Mouse (Mus musculus) heart, embryonic 14.5 days (tissue): ENCODE results near the gene Gja10. TPM values are rescaled to one million over a fixed set of nuclear protein-coding genes. Genes with fewer than 3 reads are reported as not detected.

ENCODE experiments used
- ATAC-seq: fragments of 200-750 bp; cut with Nextera tagmentation; 2 replicates; pipeline ENCODE4 v1.8.0; 2017; ENCODE audit warnings: low read depth, moderate TSS enrichment; ENCODE audit not compliant: insufficient number of reproducible peaks, insufficient read depth, low FRiP score
- H3K27ac ChIP-seq, 2 experiments: fragments of 200-500 bp in 1 of 2; fragments of 300-500 bp in 1 of 2; sonication (generic) in 1 of 2; replicated peaks in 1 of 2; 2 replicates each; pipeline ENCODE4 v1.5.1; 2012 to 2014; ENCODE audit warnings: low read depth in 2 of 2, low read length in 2 of 2, control low read depth in 1 of 2, mild to moderate bottlenecking in 1 of 2, mixed read lengths in 1 of 2; ENCODE audit not compliant: control insufficient read depth in 1 of 2, insufficient read depth in 1 of 2
- H3K27me3 ChIP-seq: fragments of 300-500 bp; sonication (generic); 2 replicates; pipeline ENCODE4 v1.6.1; 2014; ENCODE audit warnings: mild to moderate bottlenecking, low read length, control low read depth; ENCODE audit not compliant: control insufficient read depth, insufficient read depth
- H3K36me3 ChIP-seq: fragments of 300-500 bp; sonication (generic); 2 replicates; pipeline ENCODE4 v1.6.1; 2014; ENCODE audit warnings: mild to moderate bottlenecking, control low read depth, low read length, mixed read lengths; ENCODE audit not compliant: control insufficient read depth, insufficient read depth
- H3K4me1 ChIP-seq, 2 experiments: fragments of 200-500 bp in 1 of 2; fragments of 300-500 bp in 1 of 2; sonication (generic) in 1 of 2; 2 replicates each; pipeline ENCODE4 v1.6.1; 2012 to 2014; ENCODE audit warnings: low read length in 2 of 2, control low read depth in 1 of 2, mixed read lengths in 1 of 2; ENCODE audit not compliant: control insufficient read depth in 2 of 2, insufficient read depth in 2 of 2
- H3K4me2 ChIP-seq: fragments of 300-500 bp; sonication (generic); 2 replicates; pipeline ENCODE4 v1.6.1; 2014; ENCODE audit warnings: mild to moderate bottlenecking, low read length
- H3K4me3 ChIP-seq, 2 experiments: fragments of 200-500 bp in 1 of 2; fragments of 300-500 bp in 1 of 2; sonication (generic) in 1 of 2; 2 replicates each; pipeline ENCODE4 v1.5.1; 2012 to 2014; ENCODE audit warnings: low read length in 2 of 2, mild to moderate bottlenecking in 2 of 2, control low read depth in 1 of 2, low read depth in 1 of 2, moderate library complexity in 1 of 2; ENCODE audit not compliant: control insufficient read depth in 1 of 2, insufficient read depth in 1 of 2
- H3K9ac ChIP-seq: fragments of 300-500 bp; sonication (generic); 2 replicates; pipeline ENCODE4 v1.6.1; 2014; ENCODE audit warnings: mild to moderate bottlenecking, low read length
- H3K9me3 ChIP-seq: fragments of 300-500 bp; sonication (generic); 2 replicates; pipeline ENCODE4 v1.6.1; 2016; ENCODE audit warnings: low read length, control low read depth; ENCODE audit not compliant: control insufficient read depth
- WGBS: fragments of 180-500 bp; shearing (Covaris S2); extraction: QIAGEN DNeasy Blood & Tissue Kit; methylation state at CpG from one replicate; pipeline ENCODE4 v1.1.7; 2014; 5-methylcytosine and 5-hydroxymethylcytosine counted together
- polyA plus RNA-seq: library from polyadenylated mRNA; unstranded; fragments of >200 nt; fragmentation: Nextera tagmentation; extraction: Ambion mirVana; gene quantifications from 2 replicates; pipeline ENCODE4 v1.2.1, GENCODE M21; 2014

The Gja10 gene
- polyA plus RNA-seq, 1 experiment from 2014 or later: not detected

DNA sequence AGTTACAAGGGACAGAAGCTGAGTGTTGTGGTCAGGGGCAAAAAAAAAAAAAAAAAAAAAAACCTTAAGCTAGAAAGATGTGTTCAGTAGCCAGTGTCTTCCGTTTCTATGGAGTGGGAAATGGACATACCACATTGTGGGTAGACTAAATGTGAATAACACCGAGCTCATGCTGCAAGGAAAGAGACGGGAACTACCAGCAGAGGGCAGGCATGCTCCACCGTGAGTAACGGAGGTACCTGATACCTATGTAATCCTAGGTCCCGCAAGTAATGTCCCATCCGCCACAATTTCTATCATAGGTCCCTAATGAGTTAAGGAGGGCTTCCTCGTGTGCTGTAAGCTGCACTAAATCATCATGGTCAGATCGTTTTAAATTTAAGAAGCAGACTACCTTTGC, 16.0 kb downstream of the Gja10 start:
- no peak overlapping the region for H3K4me3 ChIP-seq
- H3K9me3 ChIP-seq: no peaks in the 10 kb centered on the region
- H3K9ac ChIP-seq: no peak overlapping the region
- H3K4me1 ChIP-seq: peaks cover 0 to 3% of the 10 kb centered on the region in 2 experiments; a peak in 2 of 4 replicates
- no peaks in the 10 kb centered on the region for H3K27me3 ChIP-seq
- 13% methylated on average over 9 of the region's 9 CpGs for WGBS
- ATAC-seq: no peak
- no peak overlapping the region for H3K27ac ChIP-seq
- H3K4me2 ChIP-seq: no peak overlapping the region
- H3K36me3 ChIP-seq: no peaks in the 10 kb centered on the region

DNA sequence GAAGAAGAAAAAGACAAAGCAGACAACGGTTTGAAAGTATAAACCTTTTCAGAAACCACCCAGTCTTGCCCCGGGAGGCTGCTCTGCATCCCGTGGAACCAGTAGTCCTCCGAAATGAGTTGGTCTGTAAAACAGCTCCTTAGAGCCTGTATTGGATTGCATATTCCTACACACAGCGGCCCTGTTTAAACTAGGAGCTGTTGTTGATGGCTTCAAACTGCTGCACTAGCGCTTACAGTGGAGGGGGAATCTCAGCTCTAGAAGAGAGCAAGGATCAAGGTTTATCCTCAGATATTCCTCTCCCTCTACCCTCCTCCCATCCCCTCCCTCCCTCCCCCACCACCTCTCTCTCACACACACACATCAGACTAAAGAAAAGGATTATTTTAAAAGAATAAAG, 18.4 kb downstream of the Gja10 start:
- 78% methylated on average over 6 of the region's 6 CpGs for WGBS
- H3K4me3 ChIP-seq: no peak overlapping the region
- no peaks in the 10 kb centered on the region for H3K9me3 ChIP-seq
- no peak overlapping the region for H3K27ac ChIP-seq
- ATAC-seq: no peak
- H3K4me2 ChIP-seq: no peak overlapping the region
- no peaks in the 10 kb centered on the region for H3K27me3 ChIP-seq
- peaks cover 2 to 8% of the 10 kb centered on the region in 2 experiments; a peak in 2 of 4 replicates for H3K4me1 ChIP-seq
- peaks cover 8% of the 10 kb centered on the region for H3K36me3 ChIP-seq
- H3K9ac ChIP-seq: no peak overlapping the region

DNA sequence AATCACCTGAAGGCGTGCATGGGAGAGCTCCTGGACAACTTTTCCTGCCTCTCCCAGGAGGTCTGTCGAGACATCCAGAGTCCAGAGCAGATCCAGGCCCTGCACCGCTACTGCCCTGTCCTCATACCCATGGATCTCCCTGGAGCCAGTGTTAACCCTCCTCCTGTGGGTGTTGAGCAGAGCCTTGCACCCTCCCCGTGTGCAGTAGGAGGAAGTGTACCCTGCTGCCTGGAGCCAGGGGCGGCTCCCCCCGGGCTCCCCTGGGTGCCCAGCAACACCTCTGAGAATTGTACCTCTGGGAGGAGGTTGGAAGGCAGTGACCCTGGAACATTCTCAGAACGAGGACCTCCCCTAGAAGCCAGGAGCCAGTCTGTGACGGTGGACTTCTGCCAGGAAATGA, 22.7 kb downstream of the Gja10 start:
- H3K27me3 ChIP-seq: no peaks in the 10 kb centered on the region
- H3K4me2 ChIP-seq: no peak overlapping the region
- ATAC-seq: no peak
- 69% methylated on average over 8 of the region's 8 CpGs for WGBS
- no peak overlapping the region for H3K27ac ChIP-seq
- H3K9me3 ChIP-seq: no peaks in the 10 kb centered on the region
- H3K9ac ChIP-seq: no peak overlapping the region
- peaks cover 2 to 8% of the 10 kb centered on the region in 2 experiments; a peak in 2 of 4 replicates for H3K4me1 ChIP-seq
- peaks cover 22% of the 10 kb centered on the region for H3K36me3 ChIP-seq
- no peak overlapping the region for H3K4me3 ChIP-seq

DNA sequence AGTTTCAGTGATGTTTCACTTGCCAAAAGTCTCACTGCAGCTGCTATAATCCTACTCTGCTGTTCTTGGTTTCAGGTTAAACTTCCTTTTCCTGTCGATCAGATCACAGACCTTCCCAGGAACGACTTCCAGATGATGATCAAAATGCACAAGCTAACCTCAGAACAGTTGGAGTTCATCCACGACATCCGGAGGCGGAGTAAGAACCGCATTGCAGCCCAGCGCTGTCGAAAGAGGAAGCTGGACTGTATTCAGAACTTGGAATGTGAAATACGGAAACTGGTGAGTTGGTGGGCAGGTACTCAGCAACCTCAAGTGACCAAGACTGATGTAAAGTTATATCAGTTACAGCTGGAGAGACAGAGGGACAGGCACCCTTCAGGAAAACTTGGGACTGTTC, 27.4 kb downstream of the Gja10 start:
- 71% methylated on average over 9 of the region's 9 CpGs for WGBS
- Histone ChIP-seq H3K4me3 (no peak overlapping the region), H3K27me3 (no peaks in the 10 kb centered on the region), H3K36me3 (peaks cover 19% of the 10 kb centered on the region), H3K4me1 (no peaks in the 10 kb centered on the region; a peak in 1 of 4 replicates), H3K9ac (no peak overlapping the region), H3K4me2 (no peak overlapping the region), H3K27ac (no peak overlapping the region), H3K9me3 (no peaks in the 10 kb centered on the region)
- ATAC-seq: no peak

DNA sequence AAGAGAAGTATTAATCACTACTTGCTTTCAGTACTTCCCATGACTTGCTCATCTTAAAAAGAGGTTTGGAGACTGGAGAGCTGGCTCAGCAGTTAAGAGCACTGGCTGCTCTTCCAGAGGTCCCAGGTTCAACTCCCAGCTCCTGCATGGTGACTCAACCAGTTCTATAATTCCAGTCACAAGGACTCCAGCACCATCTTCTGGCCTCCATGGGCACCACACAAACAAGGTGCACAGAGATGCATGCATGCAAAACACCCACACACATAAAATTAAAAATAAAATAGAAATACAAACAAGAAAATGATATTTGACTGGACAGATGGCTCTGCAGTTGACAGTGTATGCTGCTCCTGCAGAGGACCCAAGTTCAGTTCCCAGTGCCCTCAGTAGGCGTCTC, 28.0 kb downstream of the Gja10 start:
- ATAC-seq: no peak
- Histone ChIP-seq H3K27me3 (no peaks in the 10 kb centered on the region), H3K4me3 (no peak overlapping the region), H3K27ac (no peak overlapping the region), H3K4me1 (no peaks in the 10 kb centered on the region), H3K4me2 (no peak overlapping the region), H3K9ac (no peak overlapping the region), H3K9me3 (no peaks in the 10 kb centered on the region), H3K36me3 (peaks cover 14% of the 10 kb centered on the region)
- 89% methylated on average over 1 of the region's 1 CpGs for WGBS

DNA sequence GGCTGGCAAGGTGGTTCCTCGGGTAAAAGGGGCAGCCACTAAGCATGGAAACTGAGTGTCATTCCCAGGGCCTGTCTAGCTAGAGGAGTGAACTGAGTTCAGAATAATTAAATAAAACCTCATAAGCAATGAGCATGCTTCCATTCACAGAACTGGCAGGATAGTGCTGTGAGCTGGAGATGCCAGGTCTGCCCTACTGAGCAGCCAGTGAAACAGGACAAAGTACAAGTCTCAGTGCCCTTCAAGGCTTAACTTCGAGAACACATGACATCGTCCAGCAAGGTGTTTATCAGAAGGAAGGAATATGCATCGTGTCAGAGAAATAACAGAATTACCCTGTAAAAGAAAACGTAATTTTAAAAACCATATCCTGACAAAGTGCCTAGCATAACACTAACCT, 29.0 kb downstream of the Gja10 start:
- 75% methylated on average over 5 of the region's 5 CpGs for WGBS
- Histone ChIP-seq H3K9ac (no peak overlapping the region), H3K36me3 (peaks cover 14% of the 10 kb centered on the region; the same call in 1 of the 2 replicates), H3K27ac (no peak overlapping the region), H3K27me3 (no peaks in the 10 kb centered on the region), H3K4me2 (no peak overlapping the region), H3K9me3 (no peaks in the 10 kb centered on the region), H3K4me1 (no peaks in the 10 kb centered on the region), H3K4me3 (no peak overlapping the region)
- no peak for ATAC-seq

DNA sequence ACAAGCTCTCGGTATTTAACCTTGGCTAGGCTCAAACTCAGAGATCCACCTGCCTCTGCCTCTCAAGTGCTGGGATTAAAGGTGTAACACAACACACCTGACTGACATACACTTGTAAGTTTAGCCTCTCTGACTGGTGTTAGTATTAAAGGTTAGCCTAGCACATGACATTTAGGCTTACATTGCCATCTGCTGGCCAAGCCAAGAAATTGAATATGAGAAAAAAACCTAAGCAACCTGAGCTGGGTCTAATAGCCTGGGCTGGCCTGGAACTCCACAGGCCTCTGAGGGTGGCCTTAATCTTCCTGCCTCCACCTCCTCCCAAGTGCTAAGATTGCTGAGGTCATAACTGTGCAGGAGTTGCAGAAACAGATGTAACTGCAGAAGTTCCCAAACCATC, 30.4 kb downstream of the Gja10 start:
- Histone ChIP-seq H3K27me3 (no peaks in the 10 kb centered on the region), H3K9me3 (no peaks in the 10 kb centered on the region), H3K36me3 (peaks cover 11% of the 10 kb centered on the region; the same call in 1 of the 2 replicates), H3K4me2 (no peak overlapping the region), H3K9ac (no peak overlapping the region), H3K27ac (no peak overlapping the region), H3K4me1 (no peaks in the 10 kb centered on the region), H3K4me3 (no peak overlapping the region)
- ATAC-seq: no peak
- WGBS: 67% methylated on average over 1 of the region's 1 CpGs

DNA sequence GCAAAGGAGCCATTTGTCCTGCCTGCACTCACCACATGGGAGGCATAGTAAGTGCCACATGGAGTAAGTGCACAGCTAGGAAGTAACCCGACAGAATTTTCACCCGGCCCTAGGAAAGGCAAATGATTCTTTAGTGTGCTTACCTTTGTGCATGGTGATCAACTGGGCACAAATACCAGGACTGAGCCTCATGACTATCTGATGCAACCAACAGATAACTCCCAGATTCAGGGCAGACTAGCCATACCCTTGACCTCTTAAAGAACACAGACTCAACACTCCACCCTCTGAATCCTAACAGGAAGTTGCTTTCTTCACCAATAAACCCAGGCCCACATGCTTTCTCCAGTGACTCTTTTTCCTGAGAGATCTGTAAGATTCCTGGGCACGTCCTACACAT, 31.1 kb downstream of the Gja10 start:
- Histone ChIP-seq H3K4me1 (no peaks in the 10 kb centered on the region), H3K4me3 (no peak overlapping the region), H3K36me3 (peaks cover 5% of the 10 kb centered on the region; the same call in 1 of the 2 replicates), H3K9me3 (no peaks in the 10 kb centered on the region), H3K27me3 (no peaks in the 10 kb centered on the region), H3K27ac (no peak overlapping the region; a peak in 1 of 4 replicates), H3K4me2 (no peak overlapping the region), H3K9ac (no peak overlapping the region)
- WGBS: 60% methylated on average over 3 of the region's 3 CpGs
- ATAC-seq: no peak
